Mouse (Mus musculus) small intestine, adult 2 months (tissue): ENCODE measurements at regions not wholly inside any gene's neighbourhood (a gene's known extent, or its start where the extent isn't known, plus 50 kb on each side); places are given as distances from the start of the nearest gene placed in this dataset.

ENCODE experiments used
- CTCF ChIP-seq: fragments of 200-500 bp; IDR thresholded peaks from 2 replicates; pipeline ENCODE4 v1.5.1; 2012; ENCODE audit warnings: low read depth, mild to moderate bottlenecking, control low read depth, inconsistent platforms, low read length, moderate library complexity, mixed read lengths; ENCODE audit not compliant: insufficient replicate concordance, insufficient read length; ENCODE audit errors: extremely low read depth
- POLR2A ChIP-seq: fragments of 200-500 bp; IDR thresholded peaks from 2 replicates; pipeline ENCODE4 v1.6.1; 2012; ENCODE audit warnings: low read depth, mild to moderate bottlenecking, control low read depth, inconsistent platforms, low read length, moderate library complexity

DNA sequence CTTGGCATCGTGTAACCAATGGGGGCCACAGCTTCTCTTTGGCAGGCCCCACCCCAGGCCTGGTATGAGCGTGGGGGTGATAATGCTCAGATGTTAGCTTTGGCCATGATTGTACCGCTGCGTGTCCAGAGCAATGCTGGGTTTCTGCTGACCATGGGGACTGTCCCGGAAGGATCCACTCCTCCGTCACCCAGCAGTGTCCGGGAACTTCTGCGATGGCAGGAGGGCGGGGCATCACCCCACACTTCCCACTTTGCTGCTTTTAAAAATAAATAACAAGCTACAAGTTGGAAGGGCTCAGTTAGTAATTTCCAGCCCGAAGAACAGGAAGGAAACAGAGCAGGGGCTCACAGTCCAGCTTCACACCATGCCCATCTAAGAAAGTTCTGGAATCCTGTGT is 116.7 kb upstream of the Ptpn1 start:
- TF ChIP-seq CTCF = no peak
- no peak for TF ChIP-seq POLR2A
